Mouse (Mus musculus) neural tube, embryonic 14.5 days (tissue): ENCODE measurements around the gene Tnrc6a. TPM values are rescaled to one million over a fixed set of nuclear protein-coding genes. Genes with fewer than 3 reads are reported as not detected.

Experiments used
- ATAC-seq: fragments of 200-750 bp; cut with Nextera tagmentation; 2 replicates; pipeline ENCODE4 v1.8.0; 2017; ENCODE audit warnings: low read depth, mild to moderate bottlenecking, moderate TSS enrichment, moderate library complexity
- H3K27ac ChIP-seq: fragments of 300-500 bp; sonication (generic); 2 replicates; pipeline ENCODE4 v1.5.1; 2014; ENCODE audit warnings: low read depth, mild to moderate bottlenecking, control low read depth, low read length, moderate library complexity, mixed read lengths
- H3K27me3 ChIP-seq: fragments of 300-500 bp; sonication (generic); 2 replicates; pipeline ENCODE4 v1.6.1; 2014; ENCODE audit warnings: low read length; ENCODE audit not compliant: control insufficient read depth, insufficient read depth
- H3K36me3 ChIP-seq: fragments of 300-500 bp; sonication (generic); 2 replicates; pipeline ENCODE4 v1.6.1; 2014; ENCODE audit warnings: low read length, mixed read lengths; ENCODE audit not compliant: control insufficient read depth, insufficient read depth
- H3K4me1 ChIP-seq: fragments of 300-500 bp; sonication (generic); 2 replicates; pipeline ENCODE4 v1.6.1; 2014; ENCODE audit warnings: low read length; ENCODE audit not compliant: control insufficient read depth, insufficient read depth
- H3K4me2 ChIP-seq: fragments of 300-500 bp; sonication (generic); 2 replicates; pipeline ENCODE4 v1.6.1; 2014; ENCODE audit warnings: mild to moderate bottlenecking, low read depth, low read length, control low read depth
- H3K4me3 ChIP-seq: fragments of 300-500 bp; sonication (generic); 2 replicates; pipeline ENCODE4 v1.5.1; 2014; ENCODE audit warnings: low read depth, low read length, control low read depth, mixed read lengths
- H3K9ac ChIP-seq: fragments of 300-500 bp; sonication (generic); replicated peaks from 2 replicates; pipeline ENCODE4 v1.6.1; 2014; ENCODE audit warnings: low read depth, mild to moderate bottlenecking, control low read depth, low read length, mixed read lengths
- H3K9me3 ChIP-seq: fragments of 300-500 bp; sonication (generic); 2 replicates; pipeline ENCODE4 v1.6.1; 2016; ENCODE audit warnings: low read length; ENCODE audit not compliant: control insufficient read depth
- WGBS: fragments of 180-500 bp; shearing (Covaris S2); extraction: QIAGEN DNeasy Blood & Tissue Kit; methylation state at CpG from one replicate; pipeline ENCODE4 v1.1.7; 2014; 5-methylcytosine and 5-hydroxymethylcytosine counted together
- polyA plus RNA-seq: library from polyadenylated mRNA; unstranded; fragments of >200 nt; fragmentation: Nextera tagmentation; extraction: Ambion mirVana; gene quantifications from 2 replicates; pipeline ENCODE4 v1.2.1, GENCODE M21; 2014

Gene Tnrc6a
- polyA plus RNA-seq, 1 experiment from 2014 or later, result 62.8 TPM

- no peak overlapping the region for H3K4me3 ChIP-seq
- 97% methylated on average over 2 of the region's 2 CpGs for WGBS
- peaks cover 20% of the 10 kb centered on the region; the same call in 1 of the 2 replicates for H3K4me1 ChIP-seq
These were observed 8.7 kb downstream of the Tnrc6a start for GRCm38 (mm10) chr7:123132401-123132800.

GRCm38 (mm10) chr7:123134876-123135275 lies 11.2 kb downstream of the Tnrc6a start:
- H3K4me2 ChIP-seq, result no peak overlapping the region
- H3K27ac ChIP-seq, result no peak overlapping the region
- ATAC-seq, result no peak
- H3K9me3 ChIP-seq, result no peaks in the 10 kb centered on the region
- no peak overlapping the region for H3K4me3 ChIP-seq
- no peak overlapping the region for H3K9ac ChIP-seq
- peaks cover 18% of the 10 kb centered on the region; the same call in 1 of the 2 replicates for H3K4me1 ChIP-seq
- H3K27me3 ChIP-seq, result no peaks in the 10 kb centered on the region
- 35% methylated on average over 2 of the region's 2 CpGs for WGBS
- no peaks in the 10 kb centered on the region for H3K36me3 ChIP-seq

More at GRCm38 (mm10) chr7:123132401-123132800, 8.7 kb downstream of the Tnrc6a start:
- H3K9ac ChIP-seq, result no peak overlapping the region
- ATAC-seq, result no peak
- H3K9me3 ChIP-seq, result no peaks in the 10 kb centered on the region
- no peak overlapping the region for H3K27ac ChIP-seq
- no peaks in the 10 kb centered on the region for H3K36me3 ChIP-seq
- H3K27me3 ChIP-seq, result no peaks in the 10 kb centered on the region
- H3K4me2 ChIP-seq, result no peak overlapping the region

GRCm38 (mm10) chr7:123135655-123136054 lies 12.0 kb downstream of the Tnrc6a start:
- Histone ChIP-seq H3K4me2 (no peak overlapping the region), H3K27me3 (no peaks in the 10 kb centered on the region), H3K9me3 (no peaks in the 10 kb centered on the region), H3K36me3 (no peaks in the 10 kb centered on the region), H3K4me1 (peaks cover 15% of the 10 kb centered on the region; the same call in 1 of the 2 replicates), H3K9ac (no peak overlapping the region), H3K4me3 (no peak overlapping the region), H3K27ac (no peak overlapping the region)
- ATAC-seq, result no peak
- 86% methylated on average over 3 of the region's 3 CpGs for WGBS

GRCm38 (mm10) chr7:123138001-123138400 lies 14.3 kb downstream of the Tnrc6a start:
- Histone ChIP-seq H3K9me3 (no peaks in the 10 kb centered on the region), H3K4me3 (no peak overlapping the region), H3K4me2 (no peak overlapping the region), H3K4me1 (peaks cover 13% of the 10 kb centered on the region; the same call in 1 of the 2 replicates), H3K27ac (no peak overlapping the region), H3K9ac (no peak overlapping the region), H3K27me3 (no peaks in the 10 kb centered on the region), H3K36me3 (no peaks in the 10 kb centered on the region)
- no peak for ATAC-seq
- WGBS, result 83% methylated on average over 4 of the region's 4 CpGs

GRCm38 (mm10) chr7:123146141-123146846 lies 22.6 kb downstream of the Tnrc6a start:
- WGBS, result 95% methylated on average over 10 of the region's 10 CpGs
- Histone ChIP-seq H3K36me3 (no peaks in the 10 kb centered on the region; the same call in 1 of the 2 replicates), H3K9ac (no peak overlapping the region), H3K27me3 (no peaks in the 10 kb centered on the region), H3K4me2 (no peak overlapping the region), H3K4me3 (no peak overlapping the region), H3K27ac (no peak overlapping the region), H3K9me3 (no peaks in the 10 kb centered on the region), H3K4me1 (no peaks in the 10 kb centered on the region)
- no peak for ATAC-seq

- peaks cover 3% of the 10 kb centered on the region for H3K36me3 ChIP-seq
- no peak overlapping the region for H3K4me2 ChIP-seq
- ATAC-seq, result no peak
- H3K27me3 ChIP-seq, result no peaks in the 10 kb centered on the region
- H3K9ac ChIP-seq, result no peak overlapping the region
- H3K27ac ChIP-seq, result no peak overlapping the region
- no peaks in the 10 kb centered on the region for H3K4me1 ChIP-seq
- 96% methylated on average over 2 of the region's 2 CpGs for WGBS
- H3K4me3 ChIP-seq, result no peak overlapping the region
- no peaks in the 10 kb centered on the region for H3K9me3 ChIP-seq
These were observed 24.1 kb downstream of the Tnrc6a start for GRCm38 (mm10) chr7:123147787-123148186.

GRCm38 (mm10) chr7:123148935-123149334 lies 25.2 kb downstream of the Tnrc6a start:
- no peaks in the 10 kb centered on the region for H3K9me3 ChIP-seq
- no peaks in the 10 kb centered on the region for H3K27me3 ChIP-seq
- H3K4me3 ChIP-seq, result no peak overlapping the region
- H3K9ac ChIP-seq, result no peak overlapping the region
- H3K4me1 ChIP-seq, result no peaks in the 10 kb centered on the region
- H3K27ac ChIP-seq, result no peak overlapping the region
- ATAC-seq, result no peak
- no peak overlapping the region for H3K4me2 ChIP-seq
- 92% methylated on average over 9 of the region's 9 CpGs for WGBS
- peaks cover 6% of the 10 kb centered on the region for H3K36me3 ChIP-seq

- Histone ChIP-seq H3K4me1 (no peaks in the 10 kb centered on the region), H3K4me2 (no peak overlapping the region), H3K36me3 (peaks cover 38% of the 10 kb centered on the region), H3K9ac (no peak overlapping the region), H3K27ac (no peak overlapping the region), H3K9me3 (no peaks in the 10 kb centered on the region), H3K4me3 (no peak overlapping the region), H3K27me3 (no peaks in the 10 kb centered on the region)
- WGBS, result 92% methylated on average over 10 of the region's 10 CpGs
- ATAC-seq, result no peak
These were observed 38.7 kb downstream of the Tnrc6a start for GRCm38 (mm10) chr7:123162346-123162745.

GRCm38 (mm10) chr7:123167436-123167835 lies 43.8 kb downstream of the Tnrc6a start:
- no peak overlapping the region for H3K27ac ChIP-seq
- no peak overlapping the region for H3K9ac ChIP-seq
- 80% methylated on average over 2 of the region's 2 CpGs for WGBS
- peaks cover 57% of the 10 kb centered on the region for H3K36me3 ChIP-seq
- no peaks in the 10 kb centered on the region for H3K9me3 ChIP-seq
- H3K4me2 ChIP-seq, result no peak overlapping the region
- no peaks in the 10 kb centered on the region for H3K27me3 ChIP-seq
- no peak overlapping the region for H3K4me3 ChIP-seq
- H3K4me1 ChIP-seq, result no peaks in the 10 kb centered on the region
- ATAC-seq, result no peak
